Mouse (Mus musculus) retina, postnatal 1 day (tissue): Measurements from ENCODE around the gene Klc1.

Experiments
- DNase-seq: peaks from one replicate; pipeline ENCODE4 v3.0.0-alpha.2; 2012

Gene Klc1

GRCm38 (mm10) chr12:111814769-111815762 lies 56.4 kb downstream of the Klc1 start:
- DNase-seq = peak; percentile 29

DNA sequence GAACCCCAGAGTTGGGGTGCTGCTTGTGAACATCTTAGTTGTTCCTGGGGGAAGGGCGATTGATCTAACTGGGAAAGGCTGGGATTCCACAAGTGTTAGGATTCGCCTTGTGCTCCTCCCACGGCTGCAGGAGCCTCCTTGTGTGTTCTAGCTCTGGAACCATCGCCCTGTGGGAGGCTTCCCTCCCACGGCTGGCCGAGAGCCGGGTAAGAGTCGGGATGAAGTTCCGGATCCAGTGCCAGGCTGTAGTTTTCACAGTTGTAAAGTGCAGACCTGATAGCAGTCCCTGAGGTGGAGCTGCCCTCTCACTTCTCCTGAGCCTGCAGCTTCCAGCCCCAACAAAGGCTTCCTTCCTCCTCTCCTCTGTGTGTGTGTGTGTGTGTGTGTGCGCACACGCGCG lies 57.9 kb downstream of the Klc1 start:
- no peak for DNase-seq

- DNase-seq = no peak
Observed at GRCm38 (mm10) chr12:111816967-111817366, 58.3 kb downstream of the Klc1 start.

- no peak for DNase-seq
Observed at GRCm38 (mm10) chr12:111817991-111818390, 59.3 kb downstream of the Klc1 start.

DNA sequence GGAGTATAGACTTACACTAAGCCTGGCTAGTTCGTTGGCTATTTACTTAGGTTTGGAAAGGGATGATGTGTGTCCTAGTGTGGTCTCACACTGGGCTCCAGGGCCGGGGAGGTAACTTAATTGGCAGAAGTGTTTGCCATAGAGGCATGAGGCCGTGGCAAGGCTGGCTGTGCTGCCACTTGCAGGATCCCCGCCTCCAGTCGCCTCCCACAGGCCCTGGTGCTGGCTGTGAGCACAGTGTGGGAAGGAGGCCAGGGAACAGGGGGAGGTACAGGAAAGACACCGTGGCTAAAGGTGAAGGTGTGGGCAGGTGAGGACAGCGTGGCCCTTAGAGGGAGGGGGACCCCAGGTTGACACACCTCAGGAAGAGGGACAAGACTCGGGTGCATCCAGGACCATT lies 61.3 kb downstream of the Klc1 start:
- DNase-seq = no peak

DNA sequence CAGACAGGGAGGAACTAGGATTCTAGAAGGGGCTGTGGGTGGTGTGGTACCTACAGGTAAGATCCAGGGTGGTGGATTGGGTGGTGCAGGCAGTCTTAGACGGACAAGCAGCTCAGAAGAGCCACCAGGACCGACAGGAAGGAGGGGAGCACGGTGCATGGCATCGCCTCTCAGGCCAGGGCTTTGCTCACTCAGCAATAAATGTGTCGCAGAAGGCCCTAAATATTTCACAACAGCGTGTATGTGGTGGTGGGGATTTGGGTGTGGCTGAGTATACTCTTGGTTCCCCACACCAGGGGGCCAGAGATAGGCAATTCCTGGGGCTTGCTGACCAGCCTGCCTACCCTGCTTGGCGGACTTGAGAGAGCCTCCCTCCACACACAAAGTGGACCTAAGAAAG lies 62.1 kb downstream of the Klc1 start:
- DNase-seq = no peak

DNA sequence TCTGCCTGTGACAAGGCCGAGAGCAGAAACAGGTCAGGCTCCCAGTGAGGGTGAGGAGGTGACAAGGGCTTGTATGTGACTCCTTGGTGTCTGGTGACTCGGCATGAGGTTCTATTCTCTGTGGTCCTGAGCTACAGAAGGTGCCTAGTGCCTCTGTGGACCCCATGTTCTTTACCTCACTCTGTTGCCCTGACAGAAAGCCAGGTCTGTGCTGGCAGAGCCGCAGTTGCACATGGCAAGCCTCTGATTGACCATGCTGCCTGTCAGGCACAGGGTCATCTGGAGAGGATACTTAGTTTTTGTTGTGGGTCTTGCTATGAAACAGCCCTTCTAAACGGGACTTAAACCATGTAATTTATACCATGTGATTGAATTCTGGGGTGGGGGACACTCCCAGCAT lies 63.3 kb downstream of the Klc1 start:
- no peak for DNase-seq

- DNase-seq = no peak
Observed at GRCm38 (mm10) chr12:111827556-111827955, 68.9 kb downstream of the Klc1 start.

GRCm38 (mm10) chr12:111829447-111829846 lies 70.8 kb downstream of the Klc1 start:
- DNase-seq = no peak

- DNase-seq = no peak
Observed at GRCm38 (mm10) chr12:111829954-111830353, 71.3 kb downstream of the Klc1 start.

DNA sequence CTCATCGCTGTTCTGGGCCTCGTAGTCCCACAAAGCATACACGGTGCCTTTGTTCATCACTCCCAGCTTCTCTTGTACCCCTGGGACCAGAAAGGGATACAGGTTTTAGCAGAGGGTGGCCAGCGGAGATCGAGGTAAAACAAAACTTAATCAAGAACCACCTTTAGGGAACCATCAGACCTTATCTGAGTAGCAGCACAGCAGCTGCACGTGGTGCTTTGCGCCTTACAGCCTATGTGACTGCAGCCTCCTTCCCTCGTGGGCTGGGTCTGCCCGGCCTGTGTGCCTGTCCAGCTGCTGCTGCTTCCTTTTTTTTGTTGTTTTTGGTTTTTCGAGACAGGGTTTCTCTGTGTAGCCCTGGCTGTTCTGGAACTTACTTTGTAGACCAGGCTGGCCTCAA lies 71.7 kb downstream of the Klc1 start:
- no peak for DNase-seq

GRCm38 (mm10) chr12:111832643-111833042 lies 74.0 kb downstream of the Klc1 start:
- DNase-seq = no peak

DNA sequence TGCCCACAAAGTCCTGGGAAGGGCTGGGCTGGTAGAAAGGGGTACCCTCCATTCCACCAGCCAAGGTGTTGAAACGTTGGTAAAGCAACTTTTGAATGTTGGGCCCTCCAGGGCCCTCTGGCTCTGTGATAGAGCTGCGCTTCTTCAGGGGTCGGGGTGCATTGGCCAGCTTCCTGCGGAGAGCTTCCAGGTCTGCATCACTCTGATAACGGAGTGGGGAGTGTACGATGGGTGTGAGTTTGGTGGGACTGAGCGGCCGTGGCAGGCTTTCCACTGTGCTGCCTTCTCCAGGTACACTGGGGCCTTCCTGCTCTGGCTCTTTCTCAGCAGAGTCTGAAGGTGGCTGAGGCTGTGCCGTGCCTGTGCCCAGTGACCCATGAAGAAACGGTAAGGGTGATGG lies 74.8 kb downstream of the Klc1 start:
- DNase-seq = no peak

DNA sequence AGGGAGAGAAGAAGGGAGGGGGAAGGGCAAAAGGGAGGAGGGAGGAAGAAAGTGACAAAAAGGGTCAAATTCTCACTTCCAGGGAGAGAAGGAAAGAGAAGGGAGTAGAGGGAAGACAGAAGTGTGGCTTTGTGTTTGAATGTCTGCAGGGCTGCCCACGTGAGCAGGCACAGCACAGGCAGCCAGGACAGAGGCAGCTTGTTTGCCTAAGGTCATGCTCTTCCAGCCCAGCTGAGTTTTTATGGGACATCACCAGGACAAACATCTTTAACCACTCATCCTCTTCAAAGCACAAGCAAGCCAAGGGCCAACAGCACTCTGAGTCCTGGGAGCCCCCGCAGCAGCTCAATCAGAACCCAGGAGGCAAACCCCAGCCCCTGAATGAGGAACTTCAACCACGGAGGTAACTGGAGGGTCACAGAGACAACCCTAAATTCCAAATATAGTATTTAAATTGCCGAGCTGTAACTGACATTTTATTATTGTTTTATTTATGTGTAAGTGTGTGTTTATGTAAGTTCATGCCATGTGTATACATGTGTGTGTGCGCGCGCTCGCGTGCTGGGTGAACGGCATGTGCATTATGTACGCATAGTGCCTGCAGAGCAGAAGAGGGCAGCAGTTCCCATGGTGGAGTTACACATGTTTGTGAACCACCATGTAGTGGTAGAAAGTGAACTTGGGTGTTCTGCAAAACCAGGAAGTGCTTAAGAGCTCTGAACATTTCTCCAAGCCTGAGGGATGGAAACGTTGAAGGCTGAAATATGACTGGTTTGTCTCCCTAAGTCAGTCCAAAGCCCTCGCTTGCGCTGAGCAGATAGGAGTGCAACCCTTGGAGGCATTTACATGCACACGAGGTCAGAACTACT lies 84.2 kb downstream of the Klc1 start:
- no peak for DNase-seq

GRCm38 (mm10) chr12:111843470-111843869 lies 84.8 kb downstream of the Klc1 start:
- DNase-seq = no peak

DNA sequence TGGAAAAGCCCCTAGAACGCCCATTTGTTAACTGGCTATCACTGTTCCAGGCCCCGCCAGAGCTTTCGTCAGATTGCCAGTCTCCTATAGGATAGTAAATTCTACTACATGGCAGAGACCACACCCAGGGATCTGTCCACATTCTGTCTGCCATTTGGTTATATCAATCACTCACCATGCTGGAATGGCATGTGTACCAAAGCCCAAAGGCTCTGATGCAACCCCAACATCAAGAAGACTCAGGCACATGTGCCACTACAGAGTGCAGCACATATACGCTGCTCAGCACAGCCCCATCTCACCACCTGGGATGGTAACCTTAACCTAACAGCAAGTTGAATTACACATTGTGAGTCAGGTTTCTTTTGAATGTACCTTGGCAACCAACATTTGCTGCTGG lies 87.3 kb downstream of the Klc1 start:
- DNase-seq = no peak

DNA sequence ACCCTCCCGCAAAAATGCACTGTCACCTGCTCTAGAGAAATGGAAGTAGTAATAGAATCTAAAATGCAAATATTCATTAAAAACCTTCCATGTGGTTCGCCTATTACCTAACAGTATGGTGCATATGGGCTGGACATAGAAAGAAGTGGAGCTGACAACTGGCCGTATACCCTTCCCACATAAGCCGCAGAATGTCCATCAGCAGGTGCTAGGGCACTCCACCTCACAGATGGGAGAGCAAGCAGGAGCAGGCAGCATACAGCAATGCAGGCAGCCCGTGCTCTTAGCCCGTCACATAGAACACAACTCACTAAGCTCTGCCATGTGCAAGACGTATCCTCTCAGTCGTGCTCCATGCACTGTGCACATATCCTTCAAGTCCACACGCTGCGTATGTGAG lies 88.2 kb downstream of the Klc1 start:
- DNase-seq = no peak

DNA sequence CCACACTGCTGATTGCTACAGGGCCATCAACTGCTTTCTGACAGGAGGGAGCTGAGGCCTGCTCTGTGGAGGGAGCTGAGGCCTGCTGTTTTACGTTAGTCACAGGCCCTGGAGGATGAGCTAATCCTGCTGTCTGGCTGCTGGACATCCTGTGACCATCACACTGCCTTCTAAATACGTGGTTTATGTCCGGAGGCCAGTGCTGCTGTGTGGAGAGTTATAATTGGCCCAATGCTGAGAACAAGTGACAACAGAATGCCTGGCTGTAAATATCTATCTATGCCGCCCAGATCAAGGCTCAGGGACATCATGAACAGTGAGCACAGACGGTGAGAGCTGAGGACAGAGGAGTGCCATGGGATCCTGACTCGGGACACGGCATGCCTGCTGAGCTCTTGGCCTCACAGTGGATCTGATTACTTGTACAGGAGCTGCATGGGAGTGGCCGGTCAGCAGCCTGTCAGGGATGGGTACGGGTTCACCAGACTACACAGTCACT lies 89.7 kb downstream of the Klc1 start:
- peak; percentile 7 for DNase-seq

GRCm38 (mm10) chr12:111851235-111851634 lies 92.6 kb downstream of the Klc1 start:
- peak; percentile 26 for DNase-seq

DNA sequence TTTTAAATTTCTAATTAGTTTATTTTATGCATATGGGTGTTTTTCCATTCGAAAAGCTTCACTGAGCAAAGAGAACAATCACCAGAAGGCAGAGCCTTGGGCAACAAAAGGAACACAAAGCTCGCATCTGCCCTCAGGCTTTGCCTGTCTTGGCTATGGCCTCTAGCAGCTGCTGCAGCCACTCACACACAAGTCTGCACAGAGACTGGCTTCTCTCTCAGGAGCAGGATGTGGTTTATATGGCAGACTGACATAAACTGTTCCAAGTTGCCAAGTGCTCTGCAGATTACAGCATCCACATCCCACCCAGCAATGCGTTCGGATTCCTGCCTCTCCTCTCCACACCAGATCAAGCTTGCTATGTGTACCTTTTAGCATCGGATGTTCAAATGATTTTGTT lies 93.1 kb downstream of the Klc1 start:
- peak; percentile 22 for DNase-seq

- DNase-seq = no peak
Observed at GRCm38 (mm10) chr12:111853011-111853436, 94.4 kb downstream of the Klc1 start.

DNA sequence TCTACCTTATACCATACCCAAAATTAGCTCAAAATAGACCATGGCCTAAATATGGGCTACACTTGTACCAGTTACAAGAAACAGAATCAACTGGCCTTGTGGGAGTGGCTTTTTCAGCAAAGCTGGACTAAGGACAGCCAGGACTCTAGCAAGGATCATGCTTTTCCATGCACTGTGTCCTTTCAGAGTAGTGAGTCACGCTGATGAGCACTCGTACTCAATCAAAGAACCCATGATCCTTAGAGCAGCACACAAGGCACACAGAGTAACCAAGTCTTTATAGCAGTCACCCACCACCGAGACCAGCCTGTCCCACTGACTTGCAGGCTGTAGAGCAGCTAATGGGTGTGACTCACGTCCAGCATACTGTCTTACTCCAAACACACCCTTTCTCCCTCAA lies 94.9 kb downstream of the Klc1 start:
- DNase-seq = no peak

GRCm38 (mm10) chr12:111855448-111855847 lies 96.8 kb downstream of the Klc1 start:
- DNase-seq = no peak
